Mouse (Mus musculus) hindbrain, embryonic 12.5 days (tissue): ENCODE data around the gene Shox2. TPM values are rescaled to one million over a fixed set of nuclear protein-coding genes. Genes with fewer than 3 reads are reported as not detected.
A peak's percentile ranks its signal among the peaks of the same experiment; 100 is the strongest.

Experiments
- ATAC-seq: fragments of 200-750 bp; cut with Nextera tagmentation; 2 replicates; pipeline ENCODE4 v1.8.0; 2017; ENCODE audit warnings: moderate TSS enrichment; ENCODE audit not compliant: low FRiP score
- H3K27ac ChIP-seq: fragments of 300-500 bp; sonication (generic); 2 replicates; pipeline ENCODE4 v1.5.1; 2016; ENCODE audit warnings: mild to moderate bottlenecking
- H3K27me3 ChIP-seq: fragments of 300-500 bp; sonication (generic); 2 replicates; pipeline ENCODE4 v1.6.1; 2016; ENCODE audit warnings: mild to moderate bottlenecking
- H3K36me3 ChIP-seq: fragments of 300-500 bp; sonication (generic); 2 replicates; pipeline ENCODE4 v1.6.1; 2016; ENCODE audit warnings: mild to moderate bottlenecking
- H3K4me1 ChIP-seq: fragments of 300-500 bp; sonication (generic); 2 replicates; pipeline ENCODE4 v1.6.1; 2016
- H3K4me2 ChIP-seq: fragments of 300-500 bp; sonication (generic); replicated peaks from 2 replicates; pipeline ENCODE4 v1.6.1; 2016; ENCODE audit warnings: mild to moderate bottlenecking
- H3K4me3 ChIP-seq: fragments of 300-500 bp; sonication (generic); 2 replicates; pipeline ENCODE4 v1.5.1; 2016; ENCODE audit warnings: mild to moderate bottlenecking
- H3K9ac ChIP-seq: fragments of 300-500 bp; sonication (generic); 2 replicates; pipeline ENCODE4 v1.6.1; 2016; ENCODE audit warnings: mild to moderate bottlenecking, moderate library complexity
- H3K9me3 ChIP-seq: fragments of 300-500 bp; sonication (generic); replicated peaks from 2 replicates; pipeline ENCODE4 v1.6.1; 2016; ENCODE audit warnings: mild to moderate bottlenecking
- WGBS: fragments of 180-500 bp; shearing (Covaris S2); methylation state at CpG from one replicate; pipeline ENCODE4 v1.1.7; 2016; 5-methylcytosine and 5-hydroxymethylcytosine counted together
- polyA plus RNA-seq: library from polyadenylated mRNA; unstranded; fragments of >200 nt; fragmentation: Nextera tagmentation; extraction: Ambion mirVana; gene quantifications from 2 replicates; pipeline ENCODE4 v1.2.1, GENCODE M21; 2016

Gene Shox2
- polyA plus RNA-seq, 1 experiment from 2014 or later = 42.4 TPM

DNA sequence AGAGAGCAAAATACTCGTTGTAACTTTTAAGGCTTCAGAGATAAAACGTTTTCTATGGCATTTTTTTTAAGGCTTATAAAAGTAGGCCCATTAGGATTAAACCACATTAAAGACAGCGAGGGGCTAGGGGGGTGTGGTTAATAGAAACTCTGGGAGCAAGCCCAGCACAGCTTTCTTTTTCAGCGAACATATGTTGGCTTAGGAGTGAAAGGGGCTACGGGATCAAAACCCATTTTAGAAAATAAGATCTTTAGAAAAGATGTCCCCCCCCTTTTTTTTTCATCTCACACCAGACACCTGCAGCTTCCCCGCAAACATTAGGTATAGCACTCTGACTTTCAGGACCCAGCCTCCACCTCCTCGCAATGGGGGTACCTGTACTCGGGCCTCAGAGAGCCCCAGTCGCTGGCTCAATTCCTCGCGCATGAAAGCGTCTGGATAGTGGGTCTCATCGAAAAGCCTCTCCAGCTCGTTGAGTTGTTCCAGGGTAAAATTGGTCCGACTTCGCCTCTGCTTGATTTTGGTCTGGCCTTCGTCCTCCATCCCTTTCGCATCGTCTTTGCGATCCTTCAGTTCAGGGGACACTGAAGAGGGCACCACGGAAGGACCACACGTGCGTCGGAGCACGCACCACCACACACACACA is 3.6 kb downstream of the Shox2 start:
- H3K36me3 ChIP-seq = no peaks in the 10 kb centered on the region
- H3K4me2 ChIP-seq = peak overlapping the region; percentile 38; the same call in 1 of the 2 replicates
- no peaks in the 10 kb centered on the region for H3K9me3 ChIP-seq
- peaks cover 87% of the 10 kb centered on the region for H3K27me3 ChIP-seq
- WGBS = under 1% methylated on average over 25 of the region's 25 CpGs
- ATAC-seq = no peak
- H3K9ac ChIP-seq = no peak overlapping the region
- H3K4me1 ChIP-seq = peaks cover 29% of the 10 kb centered on the region
- peak overlapping the region; percentile 62; the same call in 1 of the 2 replicates for H3K27ac ChIP-seq
- H3K4me3 ChIP-seq = peak overlapping the region; percentile 47

DNA sequence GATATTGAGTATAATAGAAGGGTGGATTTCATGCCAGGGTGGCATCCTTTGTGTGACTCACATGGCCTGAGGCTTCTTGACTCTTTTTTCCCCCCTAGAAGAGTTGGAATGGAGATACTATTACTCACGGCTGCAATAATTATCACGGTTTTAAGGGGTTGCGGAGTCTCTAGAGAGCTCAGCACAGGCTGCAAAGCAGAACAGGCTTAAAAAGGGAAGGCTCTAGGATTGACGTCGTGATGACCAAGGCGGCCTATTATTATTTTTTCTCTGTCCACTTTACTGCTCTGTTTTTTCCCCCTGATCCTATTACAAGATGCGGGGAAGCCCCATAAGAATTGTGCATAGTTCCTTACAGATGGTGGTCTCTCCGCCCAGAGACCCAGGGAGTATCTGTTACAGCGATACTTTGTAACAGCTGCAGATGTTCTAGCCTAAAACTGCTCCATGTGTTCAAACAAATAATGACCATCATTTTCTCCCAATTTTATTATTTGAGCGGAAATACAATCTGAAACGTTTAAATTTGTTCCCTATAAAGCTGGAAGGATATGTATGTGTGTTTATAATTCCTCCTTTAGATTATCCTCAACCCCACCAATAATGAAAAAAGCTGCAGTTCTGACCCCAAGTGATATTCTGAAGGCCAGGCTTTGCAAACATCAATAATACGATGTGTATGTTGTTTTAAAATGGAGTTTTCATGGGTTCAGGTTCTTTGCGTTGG is 4.5 kb downstream of the Shox2 start:
- H3K27ac ChIP-seq = peak overlapping the region; percentile 57
- no peak for ATAC-seq
- no peak overlapping the region for H3K9ac ChIP-seq
- H3K4me1 ChIP-seq = peaks cover 25% of the 10 kb centered on the region
- peak overlapping the region; percentile 21; the same call in 1 of the 2 replicates for H3K4me2 ChIP-seq
- H3K4me3 ChIP-seq = peak overlapping the region; percentile 47; the same call in 1 of the 2 replicates
- no peaks in the 10 kb centered on the region for H3K36me3 ChIP-seq
- H3K9me3 ChIP-seq = no peaks in the 10 kb centered on the region
- H3K27me3 ChIP-seq = peaks cover 86% of the 10 kb centered on the region
- WGBS = 4% methylated on average over 13 of the region's 13 CpGs

DNA sequence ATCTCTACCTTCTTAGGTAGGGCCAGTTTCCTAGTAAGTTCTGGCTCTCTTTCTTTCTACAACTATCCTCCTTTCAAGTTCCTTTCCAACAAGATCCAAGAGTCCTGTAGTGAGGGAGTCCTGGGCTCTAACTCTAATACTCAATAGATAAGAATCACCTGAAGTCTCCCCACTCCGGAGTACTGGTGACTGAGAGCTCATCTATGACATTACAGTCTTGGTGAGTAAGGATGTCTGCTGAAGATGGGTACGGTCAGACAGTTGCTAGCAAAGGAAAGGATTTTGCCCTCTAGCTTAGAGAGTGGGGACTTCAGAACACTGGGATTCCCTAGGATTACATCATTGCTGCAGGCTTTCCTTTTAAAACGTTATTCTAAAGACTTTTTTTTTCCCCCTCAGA is 7.1 kb downstream of the Shox2 start:
- peaks cover 18% of the 10 kb centered on the region for H3K4me1 ChIP-seq
- H3K4me2 ChIP-seq = 0 out of 2 replicates have a peak overlapping the region, but pooled peaks have one; percentile 4
- H3K9me3 ChIP-seq = no peaks in the 10 kb centered on the region
- 7% methylated on average over 3 of the region's 3 CpGs for WGBS
- no peak overlapping the region for H3K4me3 ChIP-seq
- no peaks in the 10 kb centered on the region for H3K36me3 ChIP-seq
- no peak overlapping the region for H3K9ac ChIP-seq
- no peak overlapping the region for H3K27ac ChIP-seq
- no peak for ATAC-seq
- H3K27me3 ChIP-seq = peaks cover 85% of the 10 kb centered on the region

DNA sequence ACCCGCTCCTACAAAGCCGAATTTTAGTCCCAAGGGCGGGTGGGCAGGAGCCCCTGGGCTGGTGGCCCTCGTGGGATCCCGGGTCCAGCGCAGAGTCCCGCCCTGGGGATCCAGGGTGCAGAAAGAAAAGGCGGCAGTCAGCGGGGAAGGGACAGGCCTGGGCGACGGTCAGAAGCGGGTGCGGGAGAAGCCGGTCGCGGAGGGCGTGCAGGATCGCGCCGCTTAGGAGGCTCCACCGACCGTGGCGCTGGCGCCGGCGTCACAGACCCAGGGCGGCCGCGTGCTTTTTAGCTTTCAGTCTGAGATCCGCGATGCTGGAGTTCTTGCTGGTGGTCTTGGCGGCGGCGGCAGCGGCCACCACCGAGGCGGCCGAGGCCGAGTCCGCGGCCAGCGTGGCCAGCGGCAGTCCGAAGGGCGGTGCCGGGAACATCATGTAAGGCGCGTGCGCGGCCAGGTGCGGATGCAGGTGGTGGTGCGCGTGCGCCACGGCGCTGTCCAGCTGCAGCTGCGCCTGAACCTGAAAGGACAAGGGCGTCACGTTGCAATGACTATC is 8.1 kb downstream of the Shox2 start:
- peak overlapping the region; percentile 62; the same call in 1 of the 2 replicates for H3K27ac ChIP-seq
- H3K4me2 ChIP-seq = peak overlapping the region; percentile 78
- H3K4me3 ChIP-seq = peak overlapping the region; percentile 49
- under 1% methylated on average over 57 of the region's 59 CpGs for WGBS
- H3K9ac ChIP-seq = peak overlapping the region; percentile 59
- H3K27me3 ChIP-seq = peaks cover 77% of the 10 kb centered on the region
- H3K36me3 ChIP-seq = no peaks in the 10 kb centered on the region
- peaks cover 15% of the 10 kb centered on the region for H3K4me1 ChIP-seq
- ATAC-seq = peak; percentile 52
- H3K9me3 ChIP-seq = no peaks in the 10 kb centered on the region

DNA sequence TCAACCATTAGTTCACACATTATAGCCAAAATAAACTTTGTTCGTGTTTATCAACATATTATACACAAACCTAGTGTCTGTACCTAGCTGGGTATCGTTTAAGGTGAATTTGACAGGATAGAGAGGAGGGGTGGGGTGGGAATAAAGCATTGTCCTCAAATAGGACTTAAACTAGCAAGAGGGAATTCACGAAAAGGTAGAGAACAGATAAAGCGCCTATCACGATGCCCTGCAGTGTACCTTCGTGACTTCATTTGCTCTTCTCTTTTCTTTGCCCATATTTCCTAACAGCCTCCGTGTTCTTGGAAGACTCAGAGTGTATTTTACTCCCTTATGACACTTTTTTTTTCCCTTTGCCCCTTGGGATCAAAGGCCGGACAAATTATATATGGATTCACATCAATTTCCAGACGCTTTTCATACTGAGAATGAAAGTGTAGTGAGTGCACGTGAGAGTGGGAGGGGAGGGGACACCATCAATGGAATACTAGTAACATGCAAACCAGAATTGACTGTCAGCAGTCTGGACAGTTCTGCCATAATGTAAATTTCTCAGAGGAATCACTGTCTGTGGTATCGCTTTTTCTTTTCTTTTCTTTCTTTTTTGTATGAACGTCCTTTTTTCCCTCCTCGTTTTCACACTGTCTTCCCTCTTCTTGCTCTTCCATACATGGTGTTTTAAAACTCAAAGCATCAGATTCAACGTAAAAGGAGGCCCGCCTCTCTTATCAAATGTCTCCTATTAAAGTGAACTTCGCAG is 9.2 kb downstream of the Shox2 start:
- H3K9me3 ChIP-seq = no peaks in the 10 kb centered on the region
- no peak overlapping the region for H3K4me2 ChIP-seq
- no peak for ATAC-seq
- no peak overlapping the region for H3K9ac ChIP-seq
- 3% methylated on average over 16 of the region's 16 CpGs for WGBS
- peaks cover 15% of the 10 kb centered on the region for H3K4me1 ChIP-seq
- H3K4me3 ChIP-seq = no peak overlapping the region
- H3K27ac ChIP-seq = no peak overlapping the region
- peaks cover 79% of the 10 kb centered on the region for H3K27me3 ChIP-seq
- H3K36me3 ChIP-seq = no peaks in the 10 kb centered on the region

DNA sequence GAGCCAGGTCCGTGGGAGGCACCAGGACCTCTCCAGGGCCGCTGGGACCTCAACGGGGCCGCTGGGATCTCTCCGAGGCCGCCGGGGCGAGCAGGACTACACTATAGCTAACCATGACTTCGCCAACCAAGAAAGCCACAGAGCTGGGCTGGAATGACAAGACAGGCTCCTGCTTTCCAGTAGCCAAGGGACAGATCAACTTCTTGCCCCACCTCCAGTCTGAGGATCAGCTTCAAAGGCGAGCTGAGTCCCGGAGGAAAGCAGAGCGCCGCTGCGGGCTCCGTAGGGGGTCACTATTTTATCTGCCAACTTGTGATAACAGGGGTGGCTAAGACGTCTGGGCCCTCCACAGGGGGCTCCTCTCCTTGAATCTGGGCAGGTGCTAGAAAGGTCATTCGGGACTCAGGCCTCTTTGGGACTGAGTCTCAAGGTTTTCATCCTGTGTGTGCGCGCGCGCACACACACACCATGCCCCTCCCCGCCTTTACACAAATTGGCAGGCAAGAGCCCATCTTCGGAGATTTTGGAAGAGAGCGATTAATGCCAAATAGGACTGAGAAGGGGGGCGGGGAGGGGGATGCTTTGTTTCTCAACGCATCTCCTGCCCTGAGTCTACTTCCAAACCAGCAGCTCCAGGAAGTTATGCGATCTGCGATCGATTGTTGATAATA is 10.8 kb downstream of the Shox2 start:
- WGBS = under 1% methylated on average over 29 of the region's 29 CpGs
- peak; percentile 31; the same call in 1 of the 2 replicates for ATAC-seq
- peak overlapping the region; percentile 32 for H3K4me2 ChIP-seq
- H3K4me3 ChIP-seq = peak overlapping the region; percentile 14; the same call in 1 of the 2 replicates
- H3K9ac ChIP-seq = no peak overlapping the region
- no peaks in the 10 kb centered on the region for H3K9me3 ChIP-seq
- H3K36me3 ChIP-seq = no peaks in the 10 kb centered on the region
- peaks cover 15% of the 10 kb centered on the region for H3K4me1 ChIP-seq
- 0 out of 2 replicates have a peak overlapping the region, but pooled peaks have one; percentile 19 for H3K27ac ChIP-seq
- peaks cover 73% of the 10 kb centered on the region for H3K27me3 ChIP-seq

DNA sequence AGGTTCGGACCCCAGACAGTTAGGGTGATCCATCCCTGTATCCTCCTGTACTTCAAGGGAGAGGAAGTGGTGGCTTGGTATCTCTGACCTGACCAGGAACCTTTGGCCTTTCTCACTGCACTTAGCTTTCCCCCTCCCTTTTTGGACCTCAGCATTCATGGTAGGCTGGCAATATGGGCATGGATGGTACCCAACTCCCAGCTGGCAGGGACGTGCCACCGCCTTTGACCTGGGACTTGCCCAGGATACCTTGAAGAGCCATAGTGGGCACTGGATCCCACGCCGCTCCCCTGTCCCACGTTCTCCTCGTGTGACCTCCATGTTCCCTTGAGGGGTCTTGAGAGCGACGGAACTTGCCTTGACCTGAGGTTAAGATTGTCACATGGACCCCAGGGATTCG is 11.3 kb downstream of the Shox2 start:
- Histone ChIP-seq H3K4me1 (peaks cover 15% of the 10 kb centered on the region), H3K27me3 (peaks cover 73% of the 10 kb centered on the region), H3K9ac (no peak overlapping the region), H3K4me3 (no peak overlapping the region), H3K9me3 (no peaks in the 10 kb centered on the region), H3K27ac (0 out of 2 replicates have a peak overlapping the region, but pooled peaks have one; percentile 19), H3K36me3 (no peaks in the 10 kb centered on the region), H3K4me2 (peak overlapping the region; percentile 32)
- 2% methylated on average over 10 of the region's 10 CpGs for WGBS
- 0 out of 2 replicates have a peak, but pooled peaks have one; percentile 3 for ATAC-seq

DNA sequence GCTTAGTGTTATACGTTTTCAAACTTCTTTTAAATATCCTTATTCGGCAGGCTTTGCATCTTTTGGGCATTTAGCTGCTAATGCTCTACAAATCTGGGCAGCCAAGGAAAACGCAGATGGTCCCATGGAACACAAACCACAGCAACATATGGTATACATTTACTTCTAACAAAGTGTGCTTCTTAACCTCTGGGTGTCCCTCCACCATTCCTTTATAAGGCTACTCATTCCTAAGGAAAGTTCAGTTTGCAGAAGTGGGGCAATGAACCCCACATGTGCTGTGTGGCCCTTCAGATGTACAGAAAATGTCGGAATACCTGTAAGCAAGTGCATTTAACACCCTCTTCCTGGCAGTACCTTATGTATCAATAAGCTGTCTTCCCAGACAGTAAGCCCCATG is 14.1 kb downstream of the Shox2 start:
- 70% methylated on average over 4 of the region's 4 CpGs for WGBS
- H3K4me3 ChIP-seq = no peak overlapping the region
- no peak overlapping the region for H3K27ac ChIP-seq
- H3K27me3 ChIP-seq = peaks cover 50% of the 10 kb centered on the region
- ATAC-seq = no peak
- H3K9ac ChIP-seq = no peak overlapping the region
- H3K4me1 ChIP-seq = peaks cover 7% of the 10 kb centered on the region
- no peaks in the 10 kb centered on the region for H3K36me3 ChIP-seq
- H3K9me3 ChIP-seq = no peaks in the 10 kb centered on the region
- H3K4me2 ChIP-seq = no peak overlapping the region

DNA sequence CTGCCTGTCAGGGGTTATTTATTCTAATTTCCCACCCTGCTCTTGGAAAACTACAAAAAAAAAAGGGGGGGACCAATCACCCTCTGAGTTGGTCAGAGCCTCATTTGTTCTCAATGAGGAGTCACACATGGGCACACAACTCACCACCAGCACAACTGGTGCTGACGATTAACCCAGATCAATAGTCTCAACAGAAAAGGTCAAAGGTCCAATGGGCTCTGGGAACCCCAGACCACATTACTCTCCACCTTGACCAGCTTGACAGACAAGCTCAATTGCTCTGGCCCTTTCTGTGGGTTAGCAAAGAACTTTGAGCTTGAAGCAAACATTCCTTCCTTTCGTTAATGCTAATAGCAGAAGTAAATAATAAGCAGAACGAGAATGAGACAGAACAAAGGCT is 16.7 kb downstream of the Shox2 start:
- Histone ChIP-seq H3K27ac (no peak overlapping the region), H3K9me3 (no peaks in the 10 kb centered on the region), H3K9ac (no peak overlapping the region), H3K27me3 (peaks cover 33% of the 10 kb centered on the region), H3K36me3 (no peaks in the 10 kb centered on the region), H3K4me2 (no peak overlapping the region), H3K4me1 (no peaks in the 10 kb centered on the region), H3K4me3 (no peak overlapping the region)
- WGBS = 48% methylated on average over 3 of the region's 3 CpGs
- ATAC-seq = no peak

DNA sequence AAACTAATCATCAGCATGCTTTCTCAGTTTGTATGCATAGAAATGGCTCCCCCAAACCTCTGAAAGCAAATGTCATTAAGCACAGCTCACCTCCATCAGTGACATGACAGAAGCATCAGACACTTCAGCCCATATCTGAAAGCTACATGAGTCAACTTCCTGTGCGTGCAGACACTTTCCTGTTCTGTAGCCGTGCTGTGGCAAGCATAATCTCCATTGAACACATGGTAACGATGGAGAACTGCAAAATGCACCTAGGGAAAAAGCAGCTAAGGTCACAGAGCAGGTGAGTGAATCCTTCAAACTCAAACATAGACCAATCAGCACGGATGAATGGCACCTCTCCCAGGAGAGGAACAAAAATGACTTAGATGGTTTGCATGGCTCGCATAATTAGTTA is 21.6 kb downstream of the Shox2 start:
- Histone ChIP-seq H3K9me3 (no peaks in the 10 kb centered on the region), H3K36me3 (no peaks in the 10 kb centered on the region), H3K4me2 (no peak overlapping the region), H3K9ac (no peak overlapping the region), H3K27me3 (peaks cover 6% of the 10 kb centered on the region; the same call in 1 of the 2 replicates), H3K27ac (no peak overlapping the region), H3K4me1 (no peaks in the 10 kb centered on the region), H3K4me3 (no peak overlapping the region)
- ATAC-seq = no peak
- 78% methylated on average over 5 of the region's 5 CpGs for WGBS

DNA sequence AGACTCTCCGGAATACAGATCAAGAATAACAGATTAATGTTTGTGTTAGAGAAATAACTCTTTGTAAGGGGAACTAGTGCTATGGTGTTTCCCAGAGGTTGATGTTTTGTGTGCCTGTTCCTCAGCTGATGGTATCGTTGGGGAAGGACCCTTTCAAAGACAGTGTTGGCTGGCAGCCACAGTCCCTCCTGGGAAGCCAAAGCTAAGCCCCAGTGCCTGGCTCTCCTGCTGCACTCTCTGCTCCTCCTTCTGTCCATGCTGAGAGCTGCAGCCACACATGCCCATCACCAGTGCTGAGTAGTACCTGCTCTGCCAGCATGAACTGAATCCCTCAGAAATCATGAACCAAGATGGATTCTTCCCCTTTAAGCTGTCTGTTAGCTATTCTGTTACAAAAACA is 26.4 kb downstream of the Shox2 start:
- H3K9ac ChIP-seq = no peak overlapping the region
- H3K27me3 ChIP-seq = no peaks in the 10 kb centered on the region
- no peak overlapping the region for H3K4me2 ChIP-seq
- no peak overlapping the region for H3K27ac ChIP-seq
- ATAC-seq = no peak
- H3K4me3 ChIP-seq = no peak overlapping the region
- no peaks in the 10 kb centered on the region for H3K9me3 ChIP-seq
- no peaks in the 10 kb centered on the region for H3K4me1 ChIP-seq
- no peaks in the 10 kb centered on the region for H3K36me3 ChIP-seq
- WGBS = 57% methylated on average over 2 of the region's 2 CpGs
